ENCODE assay signal across 35 mouse cellular contexts in genomic region chr5:16681055-16681454, GRCm38 (mm10).
"Had no signal": no experiment of that assay in that cellular context is flagged by ENCODE, and none has a peak within 500 bp of the region (broad histone marks: within the 10 kb centered on the region; RNA-seq: fewer than 3 reads in every experiment).

No protein-coding gene starts in this region.

- ATAC-seq: hindbrain, embryonic 16.5 days; hindbrain, postnatal 0 days; inflammation-experienced regulatory T-cells, adult 6 months; intestine, embryonic 15.5 days; intestine, embryonic 16.5 days; intestine, postnatal 0 days had no signal

- DNase-seq: heart, postnatal 10 days; heart, postnatal 14 days; heart, postnatal 36 days; heart, postnatal 4 days; kidney, adult 11 months; kidney, adult 18-20 months; kidney, adult 2 months; kidney, adult 8-10 months; kidney, adult 9 months; kidney, postnatal 10 days; kidney, postnatal 14 days; kidney, postnatal 25 days; kidney, postnatal 36 days; kidney, postnatal 4 days; layer of hippocampus, adult 9-11 months; layer of hippocampus, postnatal 36 days had no signal

- H3K27ac ChIP-seq: heart, embryonic 10.5 days; heart, embryonic 13.5 days; heart, embryonic 15.5 days; hindbrain, embryonic 10.5 days; hindbrain, embryonic 12.5 days; hindbrain, embryonic 13.5 days; hindbrain, embryonic 14.5 days; hindbrain, embryonic 15.5 days; hindbrain, postnatal 0 days; intestine, embryonic 15.5 days; kidney, embryonic 15.5 days; kidney, postnatal 0 days; layer of hippocampus, adult 2 months had no signal

- H3K4me1 ChIP-seq: heart, embryonic 10.5 days; heart, embryonic 12.5 days; heart, embryonic 13.5 days; heart, embryonic 15.5 days; hindbrain, embryonic 10.5 days; hindbrain, embryonic 12.5 days; hindbrain, embryonic 13.5 days; hindbrain, embryonic 15.5 days; intestine, embryonic 15.5 days; kidney, embryonic 15.5 days had no signal

- H3K9me3 ChIP-seq: heart, embryonic 10.5 days; heart, embryonic 12.5 days; heart, embryonic 13.5 days; heart, embryonic 15.5 days; hindbrain, embryonic 10.5 days; hindbrain, embryonic 12.5 days; hindbrain, embryonic 13.5 days; hindbrain, embryonic 15.5 days; intestine, embryonic 15.5 days; kidney, embryonic 15.5 days had no signal

- H3K4me2 ChIP-seq: heart, embryonic 11.5 days; heart, embryonic 12.5 days; heart, embryonic 13.5 days; heart, embryonic 15.5 days; hindbrain, embryonic 12.5 days; hindbrain, embryonic 13.5 days; hindbrain, embryonic 14.5 days; hindbrain, embryonic 15.5 days; intestine, embryonic 15.5 days; kidney, embryonic 15.5 days had no signal

- H3K36me3 ChIP-seq: heart, embryonic 10.5 days; heart, embryonic 12.5 days; heart, embryonic 13.5 days; heart, embryonic 15.5 days; hindbrain, embryonic 10.5 days; hindbrain, embryonic 12.5 days; hindbrain, embryonic 13.5 days; hindbrain, embryonic 15.5 days; intestine, embryonic 15.5 days; kidney, embryonic 15.5 days had no signal

- H3K4me3 ChIP-seq: heart, embryonic 10.5 days; heart, embryonic 12.5 days; heart, embryonic 13.5 days; heart, embryonic 15.5 days; hindbrain, embryonic 10.5 days; hindbrain, embryonic 12.5 days; hindbrain, embryonic 13.5 days; hindbrain, embryonic 15.5 days; intestine, embryonic 15.5 days; kidney, embryonic 15.5 days; layer of hippocampus, adult 2 months had no signal

- H3K9ac ChIP-seq: heart, embryonic 12.5 days; heart, embryonic 13.5 days; heart, embryonic 15.5 days; hindbrain, embryonic 12.5 days; hindbrain, embryonic 13.5 days; hindbrain, embryonic 14.5 days; hindbrain, embryonic 15.5 days; intestine, embryonic 15.5 days; kidney, embryonic 15.5 days had no signal

- H3K27me3 ChIP-seq: heart, embryonic 12.5 days; heart, embryonic 13.5 days; heart, embryonic 15.5 days; hindbrain, embryonic 12.5 days; hindbrain, embryonic 13.5 days; hindbrain, embryonic 15.5 days; intestine, embryonic 15.5 days; kidney, embryonic 15.5 days had no signal
